Mouse (Mus musculus): Measurements from ENCODE around the gene Gabpb2.

Gabpb2 gene

GRCm38 (mm10) chr3:95217255-95218134, at the start of gene Gabpb2:
Gene Gabpb2, minus strand, starts transcription at chr3:95217916.
- Histone ChIP-seq H3K4me1 (replicated peaks; ENCODE audit: low read depth, low read length) (peaks cover 49% of the 10 kb centered on the region), H3K27me3 (ENCODE audit: insufficient read depth, low read length) (no peaks in the 10 kb centered on the region), H3K9me3 (ENCODE audit: low read length) (no peaks in the 10 kb centered on the region), H3K36me3 (ENCODE audit: insufficient read depth, low read length) (peaks cover 66% of the 10 kb centered on the region), H3K4me3 (replicated peaks; ENCODE audit: low read length) (peak within 1 kb of the TSS; percentile 94)
- TF ChIP-seq CTCF (conservative IDR thresholded peaks at IDR 0.05; ENCODE audit: low read length) (peak; percentile 55), NANOG (IDR thresholded peaks at IDR 0.05; ENCODE audit: borderline replicate concordance, low read length) (no peak), POU5F1 (IDR thresholded peaks at IDR 0.05; ENCODE audit: borderline replicate concordance, low read length) (peak; percentile 86)

DNA sequence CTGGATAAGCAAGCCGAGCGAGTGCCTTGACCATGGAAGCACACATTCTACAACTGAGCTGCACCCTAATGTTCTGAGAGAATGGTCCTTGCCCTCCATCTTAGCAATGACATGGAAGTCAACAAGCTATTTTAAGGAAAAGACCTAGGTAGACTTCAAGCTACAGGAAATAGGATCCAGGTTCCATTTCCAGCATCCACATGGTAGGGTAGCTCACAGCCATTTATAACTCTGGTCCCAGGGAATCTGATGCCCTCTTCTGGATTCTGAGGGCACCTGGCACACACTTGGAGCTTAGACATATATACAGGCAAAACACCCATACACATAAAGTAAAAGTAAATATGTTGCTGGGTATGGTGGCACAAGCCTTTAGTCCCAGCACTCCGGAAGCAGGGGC, 48.3 kb upstream of the Gabpb2 start:
- Histone ChIP-seq H3K9me3 (ENCODE audit: low read length) (no peaks in the 10 kb centered on the region), H3K36me3 (ENCODE audit: insufficient read depth, low read length) (peaks cover 82% of the 10 kb centered on the region)
- no peak for TF ChIP-seq CTCF (conservative IDR thresholded peaks at IDR 0.05; ENCODE audit: low read length)
- no peak for TF ChIP-seq POU5F1 (IDR thresholded peaks at IDR 0.05; ENCODE audit: borderline replicate concordance, low read length)
- TF ChIP-seq NANOG (IDR thresholded peaks at IDR 0.05; ENCODE audit: borderline replicate concordance, low read length) = no peak

DNA sequence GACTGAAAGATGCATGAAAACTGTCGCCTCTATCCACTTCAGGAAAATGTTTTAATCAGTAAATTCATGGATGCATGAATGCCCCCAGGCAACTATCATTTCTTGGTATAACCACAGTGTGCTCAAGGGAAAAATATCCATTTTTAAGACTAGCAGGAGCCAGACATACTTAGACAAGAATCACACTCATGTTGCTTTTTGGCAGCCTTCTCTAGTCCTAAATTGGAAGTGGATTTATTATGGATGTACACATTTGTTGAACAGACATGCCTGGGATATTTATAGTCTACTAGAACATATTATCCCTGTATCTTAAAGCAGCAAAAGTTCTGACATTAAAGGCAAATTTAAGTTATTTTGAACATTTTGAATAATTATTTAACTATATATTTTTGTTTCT, 47.0 kb upstream of the Gabpb2 start:
- TF ChIP-seq POU5F1 (IDR thresholded peaks at IDR 0.05; ENCODE audit: borderline replicate concordance, low read length) (no peak), CTCF (conservative IDR thresholded peaks at IDR 0.05; ENCODE audit: low read length) (no peak)
- Histone ChIP-seq H3K4me1 (replicated peaks; ENCODE audit: low read depth, low read length) (peaks cover 61% of the 10 kb centered on the region), H3K27me3 (ENCODE audit: insufficient read depth, low read length) (no peaks in the 10 kb centered on the region), H3K36me3 (ENCODE audit: insufficient read depth, low read length) (peaks cover 94% of the 10 kb centered on the region), H3K4me3 (replicated peaks; ENCODE audit: low read length) (no peak overlapping the region), H3K9me3 (ENCODE audit: low read length) (no peaks in the 10 kb centered on the region)

More for the DNA sequence above, 48.3 kb upstream of the Gabpb2 start:
- Histone ChIP-seq H3K4me3 (replicated peaks; ENCODE audit: low read length) (no peak overlapping the region), H3K4me1 (replicated peaks; ENCODE audit: low read depth, low read length) (peaks cover 64% of the 10 kb centered on the region), H3K27me3 (ENCODE audit: insufficient read depth, low read length) (no peaks in the 10 kb centered on the region)

GRCm38 (mm10) chr3:95263089-95263739, 45.5 kb upstream of the Gabpb2 start:
- Histone ChIP-seq H3K4me3 (replicated peaks; ENCODE audit: low read length) (no peak overlapping the region), H3K4me1 (replicated peaks; ENCODE audit: low read depth, low read length) (peaks cover 52% of the 10 kb centered on the region), H3K27me3 (ENCODE audit: insufficient read depth, low read length) (no peaks in the 10 kb centered on the region), H3K9me3 (ENCODE audit: low read length) (no peaks in the 10 kb centered on the region), H3K36me3 (ENCODE audit: insufficient read depth, low read length) (peaks cover 99% of the 10 kb centered on the region)
- TF ChIP-seq NANOG (IDR thresholded peaks at IDR 0.05; ENCODE audit: borderline replicate concordance, low read length) (no peak), CTCF (conservative IDR thresholded peaks at IDR 0.05; ENCODE audit: low read length) (peak; percentile 57)

DNA sequence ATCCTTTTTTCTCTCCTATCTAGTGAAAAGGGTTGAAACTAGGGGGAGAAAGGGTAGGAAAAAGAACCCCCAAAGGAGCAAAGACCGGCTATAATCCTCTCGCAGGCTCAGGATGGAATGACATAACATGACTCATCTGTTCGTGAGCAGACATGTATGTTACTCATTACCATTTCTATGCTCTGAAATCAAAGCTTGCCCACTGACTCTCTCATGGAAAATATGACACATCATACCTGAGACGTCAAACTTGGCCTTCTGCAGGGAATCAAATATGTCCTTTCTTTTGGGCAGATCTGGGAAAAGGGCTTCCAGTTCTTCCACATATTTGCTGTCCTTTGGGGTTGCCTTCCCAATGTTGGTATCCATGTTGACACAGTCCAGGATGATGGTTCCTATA, 44.3 kb upstream of the Gabpb2 start:
- Histone ChIP-seq H3K36me3 (ENCODE audit: insufficient read depth, low read length) (peaks cover 99% of the 10 kb centered on the region), H3K4me1 (replicated peaks; ENCODE audit: low read depth, low read length) (peaks cover 53% of the 10 kb centered on the region), H3K9me3 (ENCODE audit: low read length) (no peaks in the 10 kb centered on the region), H3K27me3 (ENCODE audit: insufficient read depth, low read length) (no peaks in the 10 kb centered on the region), H3K4me3 (replicated peaks; ENCODE audit: low read length) (no peak overlapping the region)
- no peak for TF ChIP-seq CTCF (conservative IDR thresholded peaks at IDR 0.05; ENCODE audit: low read length)
- no peak for TF ChIP-seq POU5F1 (IDR thresholded peaks at IDR 0.05; ENCODE audit: borderline replicate concordance, low read length)
- TF ChIP-seq NANOG (IDR thresholded peaks at IDR 0.05; ENCODE audit: borderline replicate concordance, low read length) = no peak

DNA sequence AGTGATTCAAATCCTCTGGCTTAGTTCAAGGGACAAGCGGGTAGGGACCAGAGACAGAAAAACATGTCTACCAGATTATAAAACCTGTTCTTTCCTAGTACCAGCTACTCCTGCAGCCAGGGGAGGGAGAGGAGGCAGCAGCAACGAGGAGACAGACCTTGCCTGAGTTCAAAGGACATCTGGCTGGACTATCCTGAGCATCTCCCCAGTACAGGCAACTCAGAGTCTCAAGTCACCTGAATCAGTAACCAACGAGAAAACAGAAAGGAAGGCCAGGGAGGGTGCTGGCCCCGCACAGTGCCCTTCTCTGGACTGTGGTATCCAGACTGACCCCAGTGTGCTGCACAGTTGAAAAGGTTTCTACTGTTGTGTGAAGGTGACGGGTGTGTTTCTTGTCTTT, 39.2 kb upstream of the Gabpb2 start:
- H3K36me3 ChIP-seq (ENCODE audit: insufficient read depth, low read length) = peaks cover 99% of the 10 kb centered on the region
- H3K4me1 ChIP-seq (replicated peaks; ENCODE audit: low read depth, low read length) = peaks cover 61% of the 10 kb centered on the region
- H3K4me3 ChIP-seq (replicated peaks; ENCODE audit: low read length) = no peak overlapping the region
- TF ChIP-seq CTCF (conservative IDR thresholded peaks at IDR 0.05; ENCODE audit: low read length) = no peak
- TF ChIP-seq POU5F1 (IDR thresholded peaks at IDR 0.05; ENCODE audit: borderline replicate concordance, low read length) = no peak
- no peak for TF ChIP-seq NANOG (IDR thresholded peaks at IDR 0.05; ENCODE audit: borderline replicate concordance, low read length)
- no peaks in the 10 kb centered on the region for H3K27me3 ChIP-seq (ENCODE audit: insufficient read depth, low read length)
- no peaks in the 10 kb centered on the region for H3K9me3 ChIP-seq (ENCODE audit: low read length)

DNA sequence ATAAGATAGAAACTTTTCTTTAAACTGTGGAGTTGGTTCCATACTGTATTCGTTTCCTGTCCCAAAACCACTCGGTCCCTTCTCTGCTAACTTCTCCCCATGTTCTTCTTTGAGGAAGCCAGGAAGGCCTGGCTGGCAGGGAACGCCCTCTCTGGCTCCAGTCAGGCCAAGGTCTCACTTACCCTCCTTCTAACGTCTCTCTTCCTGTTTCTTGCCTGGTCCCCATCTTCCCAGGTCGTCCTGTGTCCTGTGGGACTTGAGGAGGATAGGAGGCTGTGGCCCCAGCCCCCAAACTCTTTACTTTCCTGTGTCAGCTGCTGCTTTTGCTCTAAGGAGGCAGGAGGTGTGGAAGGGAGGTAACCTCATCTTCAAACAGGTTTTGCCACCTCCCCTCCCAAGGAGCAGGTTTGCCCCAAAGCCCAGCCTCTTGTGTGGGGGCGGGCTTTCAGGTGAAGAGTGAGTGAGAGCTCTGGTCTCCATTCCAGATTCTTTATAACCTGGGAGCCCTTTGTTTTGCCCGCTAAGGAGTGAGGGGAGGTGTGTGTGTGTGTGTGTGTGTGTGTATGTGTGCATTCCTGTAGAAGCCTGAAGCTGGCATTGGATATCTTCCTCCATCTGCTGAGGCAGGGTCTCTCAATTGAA, 33.2 kb upstream of the Gabpb2 start, which contains the start of gene Bnipl:
Bnipl (minus strand) TSS at position 411 of the 642 bp plus-strand sequence.
- Histone ChIP-seq H3K27me3 (ENCODE audit: insufficient read depth, low read length) (no peaks in the 10 kb centered on the region), H3K9me3 (ENCODE audit: low read length) (no peaks in the 10 kb centered on the region)
- no peak for TF ChIP-seq NANOG (IDR thresholded peaks at IDR 0.05; ENCODE audit: borderline replicate concordance, low read length)
- TF ChIP-seq POU5F1 (IDR thresholded peaks at IDR 0.05; ENCODE audit: borderline replicate concordance, low read length) = no peak
- TF ChIP-seq CTCF (conservative IDR thresholded peaks at IDR 0.05; ENCODE audit: low read length) = no peak

GRCm38 (mm10) chr3:95250361-95250760, 32.6 kb upstream of the Gabpb2 start:
- no peak for TF ChIP-seq POU5F1 (IDR thresholded peaks at IDR 0.05; ENCODE audit: borderline replicate concordance, low read length)
- TF ChIP-seq NANOG (IDR thresholded peaks at IDR 0.05; ENCODE audit: borderline replicate concordance, low read length) = no peak
- no peaks in the 10 kb centered on the region for H3K9me3 ChIP-seq (ENCODE audit: low read length)
- peak overlapping the region; percentile 62 for H3K4me3 ChIP-seq (replicated peaks; ENCODE audit: low read length)
- peaks cover 71% of the 10 kb centered on the region for H3K36me3 ChIP-seq (ENCODE audit: insufficient read depth, low read length)
- H3K27me3 ChIP-seq (ENCODE audit: insufficient read depth, low read length) = no peaks in the 10 kb centered on the region
- H3K4me1 ChIP-seq (replicated peaks; ENCODE audit: low read depth, low read length) = peaks cover 67% of the 10 kb centered on the region

More for the DNA sequence above, 33.2 kb upstream of the Gabpb2 start, which contains the start of gene Bnipl:
- Histone ChIP-seq H3K36me3 (ENCODE audit: insufficient read depth, low read length) (peaks cover 72% of the 10 kb centered on the region), H3K4me3 (replicated peaks; ENCODE audit: low read length) (peak within 1 kb of the TSS; percentile 62), H3K4me1 (replicated peaks; ENCODE audit: low read depth, low read length) (peaks cover 72% of the 10 kb centered on the region)

Measured in E14TG2a.4 (cell line).